Mouse (Mus musculus) G1E (cell line): ENCODE measurements around the gene Fam160a1.
A peak's percentile ranks its signal among the peaks of the same experiment; 100 is the strongest.

Experiments used
- CTCF ChIP-seq: IDR thresholded peaks from 2 replicates; pipeline ENCODE4 v1.5.1; 2012; ENCODE audit warnings: low read depth, low read length, inconsistent platforms, mixed read lengths
- TAL1 ChIP-seq: conservative IDR thresholded peaks from 2 replicates; pipeline ENCODE4 v1.6.1; 2012; ENCODE audit warnings: low read depth, low read length, inconsistent platforms, mixed read lengths

GRCm38 (mm10) chr3:85618885-85619284 is 198.2 kb downstream of the Fam160a1 start:
- TF ChIP-seq CTCF (0 out of 2 replicates have a peak, but pooled peaks have one; percentile 12), TAL1 (no peak)
